Mouse (Mus musculus) embryo, embryonic 10.5 days (tissue): ENCODE data around the gene Pcbd2.

Source experiments
- DNase-seq: peaks from one replicate; pipeline ENCODE4 v3.0.0-alpha.2; 2015; ENCODE audit warnings: low spot score

Gene Pcbd2

GRCm38 (mm10) chr13:55826008-55826671, 99.0 kb downstream of the Pcbd2 start:
- peak; percentile 59 for DNase-seq
